Mouse (Mus musculus) liver, postnatal 0 days (tissue): ENCODE data around the gene Clstn2.

Experiments used
- CTCF ChIP-seq: sonication (generic); IDR thresholded peaks from 2 replicates; pipeline ENCODE4 v1.5.1; 2016; ENCODE audit warnings: antibody characterized with exemption, low read depth
- EP300 ChIP-seq: IDR thresholded peaks from 2 replicates; pipeline ENCODE4 v1.6.1; 2016; ENCODE audit warnings: antibody characterized with exemption, low read depth, mild to moderate bottlenecking

DNA sequence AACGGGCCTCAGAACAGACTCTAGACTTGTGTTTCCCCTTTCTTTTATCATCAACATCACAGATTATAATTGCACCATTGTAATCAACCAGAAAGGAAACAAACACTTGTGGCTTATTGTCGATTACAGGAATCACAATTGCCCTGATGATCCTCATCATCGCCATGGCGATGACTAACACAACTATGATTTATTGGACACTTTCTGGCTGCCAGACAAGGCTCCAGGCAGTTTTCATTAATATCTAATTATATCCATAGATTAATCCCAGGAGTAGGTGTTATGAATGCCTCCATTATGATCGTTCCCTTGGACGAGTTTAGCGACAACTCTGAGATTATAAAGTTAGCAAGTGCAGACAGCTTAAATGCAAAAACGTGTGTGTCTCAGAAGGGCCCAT is 239.3 kb downstream of the Clstn2 start:
- no peak for TF ChIP-seq EP300
- TF ChIP-seq CTCF, result no peak
